Mouse (Mus musculus): ENCODE measurements around the gene Cadm4.

- no peak for TF ChIP-seq MAFK (IDR thresholded peaks at IDR 0.05; ENCODE audit: insufficient read depth, low read depth, low read length)
- no peak for TF ChIP-seq ZNF384 (IDR thresholded peaks at IDR 0.05; ENCODE audit: low read depth, low read length)
- 0 out of 2 replicates have a peak, but pooled peaks have one; percentile 28 for TF ChIP-seq CHD2 (IDR thresholded peaks at IDR 0.05; ENCODE audit: low read depth, low read length)
Measured at GRCm38 (mm10) chr7:24517077-24517476, 35.3 kb downstream of the Cadm4 start.
